Mouse (Mus musculus): ENCODE measurements around the gene Usp10. TPM values are rescaled to one million over a fixed set of nuclear protein-coding genes. Genes with fewer than 3 reads are reported as not detected.

Gene Usp10
- total RNA-seq, 1 experiment from 2014 or later: 27.1 TPM

- no peak for ATAC-seq (replicated peaks; ENCODE audit: insufficient number of reproducible peaks, low FRiP score, low TSS enrichment, poor library complexity, severe bottlenecking)
Measured at GRCm38 (mm10) chr8:120000461-120000860, 90.3 kb downstream of the Usp10 start.

- no peak for ATAC-seq (replicated peaks; ENCODE audit: insufficient number of reproducible peaks, low FRiP score, low TSS enrichment, poor library complexity, severe bottlenecking)
Measured at GRCm38 (mm10) chr8:120001712-120002111, 91.6 kb downstream of the Usp10 start.

- no peak for ATAC-seq (replicated peaks; ENCODE audit: insufficient number of reproducible peaks, low FRiP score, low TSS enrichment, poor library complexity, severe bottlenecking)
Measured at GRCm38 (mm10) chr8:120002348-120002747, 92.2 kb downstream of the Usp10 start.

- no peak for ATAC-seq (replicated peaks; ENCODE audit: insufficient number of reproducible peaks, low FRiP score, low TSS enrichment, poor library complexity, severe bottlenecking)
Measured at GRCm38 (mm10) chr8:120004154-120004702, 94.1 kb downstream of the Usp10 start.

- no peak for ATAC-seq (replicated peaks; ENCODE audit: insufficient number of reproducible peaks, low FRiP score, low TSS enrichment, poor library complexity, severe bottlenecking)
Measured at GRCm38 (mm10) chr8:120004705-120005381, 94.7 kb downstream of the Usp10 start.

GRCm38 (mm10) chr8:120006645-120007160 is 96.5 kb downstream of the Usp10 start:
- no peak for ATAC-seq (replicated peaks; ENCODE audit: insufficient number of reproducible peaks, low FRiP score, low TSS enrichment, poor library complexity, severe bottlenecking)

Other genes starting within 250 kb of the Usp10 start
- gene Wfdc1, start 244.0 kb upstream of the Usp10 start, total RNA-seq (2017): not detected in 3 replicates
- gene Atp2c2, start 210.4 kb upstream of the Usp10 start, total RNA-seq (2017): not detected in 3 replicates
- gene Tldc1, start 131.9 kb upstream of the Usp10 start, total RNA-seq (2017): 2.2 to 8.0 TPM (median 3.8 TPM) in 3 replicates
- gene Cotl1, start 69.8 kb upstream of the Usp10 start, total RNA-seq (2017): 289 to 324 TPM (median 310 TPM) in 3 replicates
- gene Klhl36, start 48.1 kb upstream of the Usp10 start, total RNA-seq (2017): 8.5 to 16.5 TPM (median 14.2 TPM) in 3 replicates
- gene Gm20388, start 481 bp downstream of the Usp10 start, total RNA-seq (2017): 10.0 to 63.8 TPM (median 16.1 TPM) in 3 replicates
- 0.10 TPM in 1 of 3 replicates, not detected in the others for gene Crispld2, start 82.1 kb downstream of the Usp10 start, total RNA-seq (2017)
- 24.9 to 42.9 TPM (median 27.3 TPM) in 3 replicates for gene Zdhhc7, start 191.1 kb downstream of the Usp10 start, total RNA-seq (2017)
- 101 to 149 TPM (median 129 TPM) in 3 replicates for gene 6430548M08Rik, start 203.8 kb downstream of the Usp10 start, total RNA-seq (2017)